Mouse (Mus musculus) embryonic facial prominence, embryonic 10.5 days (tissue): Measurements from ENCODE around the gene St6galnac5. TPM values are rescaled to one million over a fixed set of nuclear protein-coding genes. Genes with fewer than 3 reads are reported as not detected.

Experiments used
- DNase-seq: peaks from one replicate; pipeline ENCODE4 v3.0.0-alpha.2; 2017; ENCODE audit warnings: low spot score
- H3K27ac ChIP-seq: fragments of 300-500 bp; sonication (generic); replicated peaks from 2 replicates; pipeline ENCODE4 v1.5.1; 2016; ENCODE audit warnings: mild to moderate bottlenecking
- H3K27me3 ChIP-seq: fragments of 300-500 bp; sonication (generic); replicated peaks from 2 replicates; pipeline ENCODE4 v1.6.1; 2016; ENCODE audit warnings: low read depth, mild to moderate bottlenecking; ENCODE audit not compliant: poor library complexity, severe bottlenecking
- H3K36me3 ChIP-seq: fragments of 300-500 bp; sonication (generic); replicated peaks from 2 replicates; pipeline ENCODE4 v1.6.1; 2016; ENCODE audit warnings: mild to moderate bottlenecking, moderate library complexity
- H3K4me1 ChIP-seq: fragments of 300-500 bp; sonication (generic); 2 replicates; pipeline ENCODE4 v1.6.1; 2016
- H3K4me3 ChIP-seq: fragments of 300-500 bp; sonication (generic); 2 replicates; pipeline ENCODE4 v1.5.1; 2016; ENCODE audit warnings: mild to moderate bottlenecking, moderate library complexity
- H3K9me3 ChIP-seq: fragments of 300-500 bp; sonication (generic); 2 replicates; pipeline ENCODE4 v1.6.1; 2016; ENCODE audit warnings: mild to moderate bottlenecking
- WGBS: fragments of 180-500 bp; shearing (Covaris S2); methylation state at CpG from one replicate; pipeline ENCODE4 v1.1.7; 2016; 5-methylcytosine and 5-hydroxymethylcytosine counted together
- polyA plus RNA-seq: library from polyadenylated mRNA; unstranded; fragments of >200 nt; fragmentation: Nextera tagmentation; extraction: Ambion mirVana; gene quantifications from 2 replicates; pipeline ENCODE4 v1.2.1, GENCODE M21; 2016

Gene St6galnac5
- polyA plus RNA-seq, 1 experiment from 2014 or later: 2.0 TPM

- Histone ChIP-seq H3K4me3 (no peak overlapping the region), H3K27ac (no peak overlapping the region), H3K36me3 (no peaks in the 10 kb centered on the region), H3K27me3 (no peaks in the 10 kb centered on the region), H3K9me3 (0 out of 2 replicates have a peak, but pooled peaks cover 4% of the 10 kb centered on the region), H3K4me1 (peaks cover 14% of the 10 kb centered on the region; the same call in 1 of the 2 replicates)
- no peak for DNase-seq
- WGBS: 91% methylated on average over 7 of the region's 7 CpGs
These were observed 33.5 kb downstream of the St6galnac5 start for GRCm38 (mm10) chr3:152948556-152948955.

DNA sequence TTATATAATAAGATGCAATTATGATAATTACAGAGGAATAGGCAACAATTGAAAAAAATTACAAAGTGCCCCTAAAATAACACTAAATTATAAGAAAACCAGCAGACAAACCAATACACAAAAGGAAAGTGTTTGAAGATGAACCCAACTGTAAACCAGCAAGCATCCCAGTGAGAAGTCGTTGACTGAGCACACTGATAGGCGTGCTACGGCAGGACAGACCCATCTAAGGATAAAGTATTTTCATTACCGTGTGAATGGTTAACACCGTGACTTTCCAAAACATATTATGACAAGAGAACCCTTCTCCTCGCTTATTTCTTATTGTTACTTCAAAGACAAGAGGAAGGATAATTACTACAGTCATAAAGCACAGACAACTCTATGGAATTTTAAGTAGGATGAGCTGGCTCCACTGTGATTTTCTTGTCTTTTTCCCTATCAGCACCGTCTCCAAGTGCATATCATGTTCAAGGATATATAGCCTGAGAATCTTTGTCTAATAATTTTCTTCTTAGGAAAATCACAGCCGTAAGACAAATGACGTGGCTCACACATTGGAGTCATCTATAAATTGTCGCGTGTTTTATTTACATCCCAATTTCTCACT lies 34.9 kb downstream of the St6galnac5 start:
- H3K4me1 ChIP-seq: peaks cover 17% of the 10 kb centered on the region; the same call in 1 of the 2 replicates
- H3K4me3 ChIP-seq: no peak overlapping the region
- no peaks in the 10 kb centered on the region for H3K27me3 ChIP-seq
- no peak for DNase-seq
- H3K9me3 ChIP-seq: 0 out of 2 replicates have a peak, but pooled peaks cover 4% of the 10 kb centered on the region
- no peak overlapping the region for H3K27ac ChIP-seq
- H3K36me3 ChIP-seq: no peaks in the 10 kb centered on the region
- 91% methylated on average over 11 of the region's 11 CpGs for WGBS

DNA sequence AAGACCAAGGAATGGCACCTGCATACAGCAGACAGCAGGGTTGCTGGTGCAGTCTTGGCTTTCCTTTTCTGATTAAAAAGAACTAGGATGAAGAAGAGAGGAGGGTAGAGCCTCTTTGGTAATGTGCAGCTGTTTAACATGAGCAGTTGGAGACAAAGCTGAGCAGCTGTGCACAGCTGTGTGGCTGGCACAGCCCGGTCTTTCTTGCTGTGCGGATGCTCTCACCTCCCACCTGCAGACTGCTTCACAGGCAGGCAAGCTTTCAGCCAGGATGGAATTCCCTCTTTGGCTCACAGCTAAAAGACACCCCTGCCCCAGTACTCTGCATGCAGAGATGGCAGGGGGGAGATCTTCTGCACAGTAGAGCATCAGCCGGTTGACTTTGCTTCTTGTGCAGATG lies 37.3 kb downstream of the St6galnac5 start:
- H3K36me3 ChIP-seq: no peaks in the 10 kb centered on the region
- H3K27me3 ChIP-seq: no peaks in the 10 kb centered on the region
- H3K4me3 ChIP-seq: no peak overlapping the region
- H3K9me3 ChIP-seq: no peaks in the 10 kb centered on the region
- H3K27ac ChIP-seq: no peak overlapping the region
- peaks cover 8% of the 10 kb centered on the region; the same call in 1 of the 2 replicates for H3K4me1 ChIP-seq
- no peak for DNase-seq
- 86% methylated on average over 3 of the region's 3 CpGs for WGBS

- no peaks in the 10 kb centered on the region for H3K9me3 ChIP-seq
- peaks cover 8% of the 10 kb centered on the region; the same call in 1 of the 2 replicates for H3K4me1 ChIP-seq
- no peak overlapping the region for H3K27ac ChIP-seq
- H3K4me3 ChIP-seq: no peak overlapping the region
- WGBS: 78% methylated on average over 11 of the region's 11 CpGs
- no peak for DNase-seq
- no peaks in the 10 kb centered on the region for H3K36me3 ChIP-seq
- no peaks in the 10 kb centered on the region for H3K27me3 ChIP-seq
These were observed 39.1 kb downstream of the St6galnac5 start for GRCm38 (mm10) chr3:152942985-152943384.

GRCm38 (mm10) chr3:152941671-152942070 lies 40.4 kb downstream of the St6galnac5 start:
- DNase-seq: no peak
- Histone ChIP-seq H3K27me3 (no peaks in the 10 kb centered on the region), H3K36me3 (no peaks in the 10 kb centered on the region), H3K4me1 (peaks cover 8% of the 10 kb centered on the region; the same call in 1 of the 2 replicates), H3K4me3 (no peak overlapping the region), H3K27ac (no peak overlapping the region), H3K9me3 (no peaks in the 10 kb centered on the region)
- 92% methylated on average over 5 of the region's 5 CpGs for whole genome bisulfite sequencing

GRCm38 (mm10) chr3:152936313-152936712 lies 45.7 kb downstream of the St6galnac5 start:
- H3K9me3 ChIP-seq: no peaks in the 10 kb centered on the region
- WGBS: 92% methylated on average over 3 of the region's 3 CpGs
- no peaks in the 10 kb centered on the region for H3K27me3 ChIP-seq
- 0 out of 2 replicates have a peak, but pooled peaks cover 3% of the 10 kb centered on the region for H3K4me1 ChIP-seq
- no peak for DNase-seq
- no peak overlapping the region for H3K4me3 ChIP-seq
- no peak overlapping the region for H3K27ac ChIP-seq
- no peaks in the 10 kb centered on the region for H3K36me3 ChIP-seq

GRCm38 (mm10) chr3:152933737-152934136 lies 48.3 kb downstream of the St6galnac5 start:
- H3K27ac ChIP-seq: no peak overlapping the region
- DNase-seq: no peak
- 95% methylated on average over 3 of the region's 3 CpGs for WGBS
- no peaks in the 10 kb centered on the region for H3K36me3 ChIP-seq
- no peaks in the 10 kb centered on the region for H3K27me3 ChIP-seq
- H3K4me1 ChIP-seq: peaks cover 17% of the 10 kb centered on the region
- no peaks in the 10 kb centered on the region for H3K9me3 ChIP-seq
- no peak overlapping the region for H3K4me3 ChIP-seq

GRCm38 (mm10) chr3:152932544-152932943 lies 49.5 kb downstream of the St6galnac5 start:
- 88% methylated on average over 2 of the region's 2 CpGs for WGBS
- Histone ChIP-seq H3K36me3 (no peaks in the 10 kb centered on the region), H3K27ac (no peak overlapping the region), H3K27me3 (no peaks in the 10 kb centered on the region), H3K9me3 (no peaks in the 10 kb centered on the region), H3K4me3 (no peak overlapping the region), H3K4me1 (peaks cover 27% of the 10 kb centered on the region)
- DNase-seq: no peak

GRCm38 (mm10) chr3:152932096-152932495 lies 50.0 kb downstream of the St6galnac5 start:
- 77% methylated on average over 4 of the region's 4 CpGs for WGBS
- no peak overlapping the region for H3K4me3 ChIP-seq
- H3K4me1 ChIP-seq: peaks cover 27% of the 10 kb centered on the region
- H3K36me3 ChIP-seq: no peaks in the 10 kb centered on the region
- no peaks in the 10 kb centered on the region for H3K27me3 ChIP-seq
- H3K27ac ChIP-seq: no peak overlapping the region
- no peak for DNase-seq
- no peaks in the 10 kb centered on the region for H3K9me3 ChIP-seq

DNA sequence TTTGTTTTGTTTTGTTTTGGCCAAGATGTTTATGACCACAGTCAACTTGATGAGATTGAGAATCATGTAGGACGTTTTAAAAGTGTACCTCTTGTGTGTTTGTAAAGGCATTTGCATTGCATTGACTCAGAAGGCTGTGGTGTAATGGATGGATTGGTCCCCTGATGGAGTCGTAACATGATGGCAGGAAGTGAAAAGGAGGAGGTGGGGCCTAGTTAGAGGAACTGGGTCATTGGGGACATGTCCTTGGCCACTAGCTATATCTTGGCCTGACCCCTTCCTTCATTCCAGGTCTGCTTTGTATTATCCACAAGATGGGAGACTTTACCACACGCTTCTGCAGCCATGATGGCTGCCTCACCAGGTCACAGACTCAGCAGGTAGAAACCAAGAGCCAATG lies 50.7 kb downstream of the St6galnac5 start:
- Histone ChIP-seq H3K4me1 (peaks cover 27% of the 10 kb centered on the region), H3K4me3 (no peak overlapping the region), H3K27me3 (no peaks in the 10 kb centered on the region), H3K27ac (no peak overlapping the region), H3K9me3 (no peaks in the 10 kb centered on the region), H3K36me3 (no peaks in the 10 kb centered on the region)
- 86% methylated on average over 3 of the region's 3 CpGs for WGBS
- DNase-seq: no peak

DNA sequence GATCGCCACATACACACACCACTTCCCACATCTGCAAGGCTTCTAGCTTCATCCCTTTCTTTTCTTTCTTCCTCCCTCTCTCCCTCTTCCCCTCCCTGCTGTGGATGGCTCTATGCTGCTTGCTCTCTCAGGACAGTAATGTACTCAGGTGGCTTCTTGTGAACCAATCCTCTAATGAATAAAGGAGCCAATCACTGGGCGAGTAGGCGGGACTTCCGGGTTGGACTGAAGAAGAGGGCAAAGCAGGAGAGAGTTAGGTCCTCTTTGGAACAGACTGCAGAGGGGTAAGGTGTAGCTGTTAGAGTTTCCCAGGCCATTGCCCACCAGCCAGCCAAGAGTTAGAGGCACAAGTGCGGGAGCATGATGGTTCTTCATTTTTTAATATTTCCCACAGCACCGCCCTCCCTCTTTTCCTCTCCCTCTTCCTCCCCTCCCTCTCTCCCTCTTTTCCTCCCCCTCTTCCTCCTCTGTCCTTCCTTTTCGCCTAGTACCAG lies 52.2 kb downstream of the St6galnac5 start:
- no peaks in the 10 kb centered on the region for H3K36me3 ChIP-seq
- no peak overlapping the region; the same call in 1 of the 2 replicates for H3K27ac ChIP-seq
- H3K4me3 ChIP-seq: no peak overlapping the region
- peaks cover 31% of the 10 kb centered on the region for H3K4me1 ChIP-seq
- no peaks in the 10 kb centered on the region for H3K27me3 ChIP-seq
- WGBS: 74% methylated on average over 7 of the region's 7 CpGs
- no peak for DNase-seq
- H3K9me3 ChIP-seq: no peaks in the 10 kb centered on the region

DNA sequence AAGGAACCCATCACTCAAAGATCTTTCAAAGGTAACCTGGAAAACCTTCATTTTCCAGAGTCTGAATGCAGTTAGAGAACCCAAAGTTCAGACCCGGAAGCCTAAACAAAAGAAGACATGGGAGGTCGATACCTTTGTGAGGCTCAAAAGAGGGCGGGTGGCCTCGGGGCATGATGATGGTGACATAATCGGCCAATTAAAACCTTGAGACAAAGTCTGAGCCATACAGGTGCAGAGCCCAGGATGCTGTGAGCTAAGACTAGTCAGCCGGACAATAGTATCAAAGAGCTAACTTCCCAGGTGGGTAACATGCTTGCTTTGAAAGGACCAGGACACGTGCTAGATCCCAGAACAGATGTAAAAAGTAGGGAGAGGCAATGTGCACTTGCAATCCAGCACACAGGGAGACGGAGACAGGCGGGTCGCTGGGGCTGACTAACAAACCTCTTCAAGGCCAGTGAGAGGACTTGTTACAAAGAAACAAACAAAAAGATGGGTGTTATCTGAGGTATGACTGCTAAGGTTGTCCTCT lies 52.7 kb downstream of the St6galnac5 start:
- Histone ChIP-seq H3K4me3 (no peak overlapping the region), H3K9me3 (no peaks in the 10 kb centered on the region), H3K27me3 (no peaks in the 10 kb centered on the region), H3K36me3 (no peaks in the 10 kb centered on the region), H3K27ac (no peak overlapping the region; the same call in 1 of the 2 replicates), H3K4me1 (peaks cover 29% of the 10 kb centered on the region)
- peak; percentile 18 for DNase-seq
- WGBS: 59% methylated on average over 10 of the region's 10 CpGs
